Mouse (Mus musculus): Measurements from ENCODE around the gene 2410131K14Rik. TPM values are rescaled to one million over a fixed set of nuclear protein-coding genes. Genes with fewer than 3 reads are reported as not detected.
A peak's percentile ranks its signal among the peaks of the same experiment; 100 is the strongest.

The 2410131K14Rik gene
- 23.6 and 24.7 TPM in 2 replicates for polyA plus RNA-seq (2012; rRNA removed)

GRCm38 (mm10) chr5:118244606-118245443 is at the start of gene 2410131K14Rik, which contains the start of gene Rnft2:
Gene 2410131K14Rik, plus strand, starts transcription at chr5:118245227.
Gene Rnft2, minus strand, starts transcription at chr5:118245116.
- peaks cover 12% of the 10 kb centered on the region; the same call in 1 of the 2 replicates for H3K4me1 ChIP-seq (ENCODE audit: control insufficient read depth, insufficient read depth, low read length)
- H3K27me3 ChIP-seq (ENCODE audit: control insufficient read depth, insufficient read depth, low read length), result no peaks in the 10 kb centered on the region
- no peak for TF ChIP-seq CTCF (IDR thresholded peaks at IDR 0.05; ENCODE audit: borderline replicate concordance, insufficient read depth, low read depth, low read length)
- TF ChIP-seq POLR2A (IDR thresholded peaks at IDR 0.05; ENCODE audit: borderline replicate concordance, insufficient read depth, low read length), result peak; percentile 83
- peak within 1 kb of the TSS; percentile 87 for H3K27ac ChIP-seq (ENCODE audit: insufficient read depth, low read length)
- under 1% methylated on average over 65 of the region's 68 CpGs for WGBS
- DNase-seq, result peak; percentile 100
- peak within 1 kb of the TSS; percentile 80 for H3K4me3 ChIP-seq (replicated peaks; ENCODE audit: insufficient read depth, low read depth, low read length)

- DNase-seq, result no peak
- no peak for TF ChIP-seq CTCF (IDR thresholded peaks at IDR 0.05; ENCODE audit: borderline replicate concordance, insufficient read depth, low read depth, low read length)
- TF ChIP-seq POLR2A (IDR thresholded peaks at IDR 0.05; ENCODE audit: borderline replicate concordance, insufficient read depth, low read length), result no peak
- peaks cover 6% of the 10 kb centered on the region; the same call in 1 of the 2 replicates for H3K4me1 ChIP-seq (ENCODE audit: control insufficient read depth, insufficient read depth, low read length)
- 40% methylated on average over 13 of the region's 13 CpGs for WGBS
- no peaks in the 10 kb centered on the region for H3K27me3 ChIP-seq (ENCODE audit: control insufficient read depth, insufficient read depth, low read length)
- H3K4me3 ChIP-seq (replicated peaks; ENCODE audit: insufficient read depth, low read depth, low read length), result no peak overlapping the region
- no peak overlapping the region for H3K27ac ChIP-seq (ENCODE audit: insufficient read depth, low read length)
These were observed 47.6 kb upstream of the 2410131K14Rik start for GRCm38 (mm10) chr5:118197421-118197820.

GRCm38 (mm10) chr5:118199670-118200069 is 45.4 kb upstream of the 2410131K14Rik start:
- H3K4me1 ChIP-seq (ENCODE audit: control insufficient read depth, insufficient read depth, low read length), result no peaks in the 10 kb centered on the region
- no peaks in the 10 kb centered on the region for H3K27me3 ChIP-seq (ENCODE audit: control insufficient read depth, insufficient read depth, low read length)
- no peak overlapping the region for H3K27ac ChIP-seq (ENCODE audit: insufficient read depth, low read length)
- 90% methylated on average over 5 of the region's 5 CpGs for WGBS
- no peak for TF ChIP-seq POLR2A (IDR thresholded peaks at IDR 0.05; ENCODE audit: borderline replicate concordance, insufficient read depth, low read length)
- TF ChIP-seq CTCF (IDR thresholded peaks at IDR 0.05; ENCODE audit: borderline replicate concordance, insufficient read depth, low read depth, low read length), result no peak
- DNase-seq, result no peak
- H3K4me3 ChIP-seq (replicated peaks; ENCODE audit: insufficient read depth, low read depth, low read length), result no peak overlapping the region

- no peak for DNase-seq
- Histone ChIP-seq H3K4me1 (ENCODE audit: control insufficient read depth, insufficient read depth, low read length) (no peaks in the 10 kb centered on the region), H3K27ac (ENCODE audit: insufficient read depth, low read length) (no peak overlapping the region), H3K27me3 (ENCODE audit: control insufficient read depth, insufficient read depth, low read length) (no peaks in the 10 kb centered on the region), H3K4me3 (replicated peaks; ENCODE audit: insufficient read depth, low read depth, low read length) (no peak overlapping the region)
- no peak for TF ChIP-seq POLR2A (IDR thresholded peaks at IDR 0.05; ENCODE audit: borderline replicate concordance, insufficient read depth, low read length)
- no peak for TF ChIP-seq CTCF (IDR thresholded peaks at IDR 0.05; ENCODE audit: borderline replicate concordance, insufficient read depth, low read depth, low read length)
- 66% methylated on average over 16 of the region's 16 CpGs for whole genome bisulfite sequencing
These were observed 40.2 kb upstream of the 2410131K14Rik start for GRCm38 (mm10) chr5:118204675-118205440.

GRCm38 (mm10) chr5:118205852-118206251 is 39.2 kb upstream of the 2410131K14Rik start:
- Histone ChIP-seq H3K4me1 (ENCODE audit: control insufficient read depth, insufficient read depth, low read length) (no peaks in the 10 kb centered on the region), H3K27ac (ENCODE audit: insufficient read depth, low read length) (no peak overlapping the region), H3K4me3 (replicated peaks; ENCODE audit: insufficient read depth, low read depth, low read length) (no peak overlapping the region), H3K27me3 (ENCODE audit: control insufficient read depth, insufficient read depth, low read length) (no peaks in the 10 kb centered on the region)
- WGBS, result 72% methylated on average over 8 of the region's 8 CpGs
- no peak for DNase-seq
- TF ChIP-seq CTCF (IDR thresholded peaks at IDR 0.05; ENCODE audit: borderline replicate concordance, insufficient read depth, low read depth, low read length) (no peak), POLR2A (IDR thresholded peaks at IDR 0.05; ENCODE audit: borderline replicate concordance, insufficient read depth, low read length) (no peak)

GRCm38 (mm10) chr5:118214012-118214411 is 31.0 kb upstream of the 2410131K14Rik start:
- Histone ChIP-seq H3K4me3 (replicated peaks; ENCODE audit: insufficient read depth, low read depth, low read length) (peak overlapping the region; percentile 48), H3K4me1 (ENCODE audit: control insufficient read depth, insufficient read depth, low read length) (peaks cover 6% of the 10 kb centered on the region), H3K27me3 (ENCODE audit: control insufficient read depth, insufficient read depth, low read length) (no peaks in the 10 kb centered on the region), H3K27ac (ENCODE audit: insufficient read depth, low read length) (peak overlapping the region; percentile 69)
- 9% methylated on average over 5 of the region's 5 CpGs for WGBS
- TF ChIP-seq CTCF (IDR thresholded peaks at IDR 0.05; ENCODE audit: borderline replicate concordance, insufficient read depth, low read depth, low read length) (no peak), POLR2A (IDR thresholded peaks at IDR 0.05; ENCODE audit: borderline replicate concordance, insufficient read depth, low read length) (no peak)
- peak in 1 of 2 experiments; percentile 43 for DNase-seq

- 4% methylated on average over 24 of the region's 24 CpGs for WGBS
- Histone ChIP-seq H3K4me3 (replicated peaks; ENCODE audit: insufficient read depth, low read depth, low read length) (peak overlapping the region; percentile 48), H3K4me1 (ENCODE audit: control insufficient read depth, insufficient read depth, low read length) (peaks cover 6% of the 10 kb centered on the region), H3K27me3 (ENCODE audit: control insufficient read depth, insufficient read depth, low read length) (no peaks in the 10 kb centered on the region), H3K27ac (ENCODE audit: insufficient read depth, low read length) (peak overlapping the region; percentile 69)
- TF ChIP-seq CTCF (IDR thresholded peaks at IDR 0.05; ENCODE audit: borderline replicate concordance, insufficient read depth, low read depth, low read length) (no peak), POLR2A (IDR thresholded peaks at IDR 0.05; ENCODE audit: borderline replicate concordance, insufficient read depth, low read length) (peak; percentile 65; the same call in 1 of the 2 replicates)
- peak; percentile 95 to 96 for DNase-seq
These were observed 30.4 kb upstream of the 2410131K14Rik start for GRCm38 (mm10) chr5:118214418-118215154.

Data from cerebellum, adult 2 months (tissue).